Mouse (Mus musculus): ENCODE results near the gene Rufy2. TPM values are rescaled to one million over a fixed set of nuclear protein-coding genes. Genes with fewer than 3 reads are reported as not detected.

The Rufy2 gene
- polyA plus RNA-seq, 1 experiment from 2014 or later, result 13.3 TPM

DNA sequence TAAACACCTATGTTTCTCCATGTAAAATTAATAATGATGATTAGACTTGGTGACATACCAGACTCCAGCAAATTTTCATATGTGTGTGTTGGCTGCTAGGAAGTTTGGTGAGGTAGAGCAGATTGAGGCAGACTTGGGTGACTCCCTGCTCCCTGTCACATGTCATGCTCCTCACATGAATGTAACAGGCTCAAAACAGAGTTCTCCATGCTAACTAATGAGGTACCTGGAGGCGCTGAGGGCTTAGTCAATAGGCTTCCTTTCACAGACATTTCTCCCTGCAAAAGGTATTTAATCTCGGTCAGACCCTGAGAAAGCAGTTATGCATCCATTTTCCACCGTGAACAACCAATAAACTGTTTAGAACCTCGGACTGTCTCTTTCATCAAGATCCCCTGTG lies 48.4 kb downstream of the Rufy2 start:
- Histone ChIP-seq H3K9me3 (replicated peaks; ENCODE audit: control insufficient read depth, low read length) (no peaks in the 10 kb centered on the region), H3K4me3 (ENCODE audit: low read depth, low read length) (no peak overlapping the region), H3K9ac (ENCODE audit: low read depth, low read length) (no peak overlapping the region), H3K4me1 (ENCODE audit: control insufficient read depth, insufficient read depth, low read length) (no peaks in the 10 kb centered on the region), H3K27ac (ENCODE audit: low read depth, low read length) (no peak overlapping the region), H3K36me3 (ENCODE audit: control insufficient read depth, insufficient read depth, low read length) (no peaks in the 10 kb centered on the region), H3K27me3 (ENCODE audit: control insufficient read depth, insufficient read depth, low read length) (no peaks in the 10 kb centered on the region), H3K4me2 (no peak overlapping the region)
- WGBS (ENCODE audit: insufficient replicate concordance), result 75% methylated on average over 4 of the region's 4 CpGs
- no peak for ATAC-seq (replicated peaks; ENCODE audit: insufficient number of reproducible peaks, low FRiP score, low TSS enrichment)

DNA sequence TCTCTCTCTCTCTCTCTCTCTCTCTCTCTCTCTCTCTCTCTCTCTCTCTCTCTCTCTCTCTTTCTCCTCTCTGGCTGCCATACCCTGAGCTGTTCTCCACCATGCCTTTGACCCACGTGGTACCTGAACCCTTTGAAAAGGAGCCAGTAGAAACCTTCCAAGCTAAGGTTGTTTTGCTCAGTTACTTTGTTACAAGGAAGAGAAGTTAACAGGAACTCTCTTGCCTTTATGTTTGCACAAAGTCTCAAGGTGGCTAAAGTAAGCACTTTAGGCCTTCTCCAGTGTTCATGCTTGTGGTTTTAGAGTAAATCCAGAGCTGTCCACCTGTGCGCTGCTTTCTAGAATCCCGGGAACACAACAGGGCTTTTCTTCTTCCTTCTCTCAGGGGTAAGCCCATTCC lies 52.2 kb downstream of the Rufy2 start:
- 78% methylated on average over 3 of the region's 3 CpGs for WGBS (ENCODE audit: insufficient replicate concordance)
- Histone ChIP-seq H3K4me1 (ENCODE audit: control insufficient read depth, insufficient read depth, low read length) (no peaks in the 10 kb centered on the region), H3K4me2 (no peak overlapping the region), H3K9ac (ENCODE audit: low read depth, low read length) (no peak overlapping the region), H3K27ac (ENCODE audit: low read depth, low read length) (no peak overlapping the region), H3K27me3 (ENCODE audit: control insufficient read depth, insufficient read depth, low read length) (no peaks in the 10 kb centered on the region), H3K4me3 (ENCODE audit: low read depth, low read length) (no peak overlapping the region), H3K9me3 (replicated peaks; ENCODE audit: control insufficient read depth, low read length) (no peaks in the 10 kb centered on the region), H3K36me3 (ENCODE audit: control insufficient read depth, insufficient read depth, low read length) (no peaks in the 10 kb centered on the region)
- ATAC-seq (replicated peaks; ENCODE audit: insufficient number of reproducible peaks, low FRiP score, low TSS enrichment), result no peak

DNA sequence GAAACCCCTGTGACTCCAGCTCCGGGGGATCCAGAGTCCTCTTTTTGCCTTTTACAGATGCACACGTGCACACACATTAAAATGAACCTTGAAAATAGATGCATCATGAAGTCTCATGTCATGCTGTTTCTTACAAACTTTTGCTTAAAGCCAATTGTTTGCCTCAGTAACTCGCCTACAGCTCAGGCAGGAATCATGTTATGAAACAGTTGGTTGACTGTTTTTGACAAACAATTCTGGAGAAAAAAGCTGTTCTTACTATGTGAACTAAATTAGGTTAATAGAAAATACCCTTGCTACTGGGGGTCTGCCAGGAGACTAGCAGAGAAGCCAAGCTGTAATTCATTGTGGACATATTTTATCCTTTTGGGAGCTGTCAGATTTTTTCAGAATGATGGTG lies 52.9 kb downstream of the Rufy2 start:
- H3K36me3 ChIP-seq (ENCODE audit: control insufficient read depth, insufficient read depth, low read length), result no peaks in the 10 kb centered on the region
- WGBS (ENCODE audit: insufficient replicate concordance), result 57% methylated on average over 3 of the region's 3 CpGs
- H3K4me3 ChIP-seq (ENCODE audit: low read depth, low read length), result no peak overlapping the region
- no peaks in the 10 kb centered on the region for H3K9me3 ChIP-seq (replicated peaks; ENCODE audit: control insufficient read depth, low read length)
- no peak overlapping the region for H3K9ac ChIP-seq (ENCODE audit: low read depth, low read length)
- H3K4me1 ChIP-seq (ENCODE audit: control insufficient read depth, insufficient read depth, low read length), result no peaks in the 10 kb centered on the region
- no peak overlapping the region for H3K27ac ChIP-seq (ENCODE audit: low read depth, low read length)
- H3K4me2 ChIP-seq, result no peak overlapping the region
- ATAC-seq (replicated peaks; ENCODE audit: insufficient number of reproducible peaks, low FRiP score, low TSS enrichment), result no peak
- H3K27me3 ChIP-seq (ENCODE audit: control insufficient read depth, insufficient read depth, low read length), result no peaks in the 10 kb centered on the region

DNA sequence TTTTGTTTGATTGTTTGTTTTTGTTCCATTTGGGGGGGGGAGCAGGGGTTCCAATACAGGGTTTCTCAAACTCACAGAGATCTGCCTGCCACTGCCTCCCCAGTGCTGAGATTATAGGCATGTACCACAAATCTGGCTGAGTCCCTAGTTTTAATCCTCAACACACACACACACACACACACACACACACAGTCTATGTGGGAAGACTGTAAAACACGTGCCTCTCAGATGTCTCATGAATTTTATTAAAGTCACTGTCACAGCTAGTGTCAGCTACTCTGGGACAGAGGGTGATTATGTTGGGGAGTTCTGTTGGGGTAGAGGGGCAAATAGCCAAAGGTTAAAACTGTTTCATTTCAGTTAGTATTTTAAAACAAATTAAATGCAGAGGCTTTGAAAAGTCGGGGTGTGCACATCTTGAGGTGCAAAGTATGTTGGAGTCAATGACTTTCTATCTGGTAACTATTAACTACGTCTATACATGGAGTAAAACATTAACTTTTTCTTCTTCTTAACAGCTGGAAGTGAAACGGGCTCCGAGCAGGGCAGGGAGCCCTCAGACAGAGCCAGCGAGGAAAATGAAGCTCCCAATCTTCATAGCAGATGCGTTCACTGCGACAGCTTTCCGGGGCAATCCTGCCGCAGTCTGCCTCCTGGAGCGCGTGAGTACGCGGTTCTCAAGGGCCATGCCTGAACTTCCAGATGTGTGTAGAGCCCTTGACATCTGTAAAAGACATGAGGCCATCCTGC lies 58.7 kb downstream of the Rufy2 start:
- Histone ChIP-seq H3K9me3 (replicated peaks; ENCODE audit: control insufficient read depth, low read length) (no peaks in the 10 kb centered on the region), H3K36me3 (ENCODE audit: control insufficient read depth, insufficient read depth, low read length) (no peaks in the 10 kb centered on the region), H3K27me3 (ENCODE audit: control insufficient read depth, insufficient read depth, low read length) (no peaks in the 10 kb centered on the region), H3K4me1 (ENCODE audit: control insufficient read depth, insufficient read depth, low read length) (no peaks in the 10 kb centered on the region), H3K9ac (ENCODE audit: low read depth, low read length) (no peak overlapping the region), H3K4me3 (ENCODE audit: low read depth, low read length) (no peak overlapping the region), H3K4me2 (no peak overlapping the region), H3K27ac (ENCODE audit: low read depth, low read length) (no peak overlapping the region)
- ATAC-seq (replicated peaks; ENCODE audit: insufficient number of reproducible peaks, low FRiP score, low TSS enrichment), result no peak
- 74% methylated on average over 14 of the region's 14 CpGs for WGBS (ENCODE audit: insufficient replicate concordance)

DNA sequence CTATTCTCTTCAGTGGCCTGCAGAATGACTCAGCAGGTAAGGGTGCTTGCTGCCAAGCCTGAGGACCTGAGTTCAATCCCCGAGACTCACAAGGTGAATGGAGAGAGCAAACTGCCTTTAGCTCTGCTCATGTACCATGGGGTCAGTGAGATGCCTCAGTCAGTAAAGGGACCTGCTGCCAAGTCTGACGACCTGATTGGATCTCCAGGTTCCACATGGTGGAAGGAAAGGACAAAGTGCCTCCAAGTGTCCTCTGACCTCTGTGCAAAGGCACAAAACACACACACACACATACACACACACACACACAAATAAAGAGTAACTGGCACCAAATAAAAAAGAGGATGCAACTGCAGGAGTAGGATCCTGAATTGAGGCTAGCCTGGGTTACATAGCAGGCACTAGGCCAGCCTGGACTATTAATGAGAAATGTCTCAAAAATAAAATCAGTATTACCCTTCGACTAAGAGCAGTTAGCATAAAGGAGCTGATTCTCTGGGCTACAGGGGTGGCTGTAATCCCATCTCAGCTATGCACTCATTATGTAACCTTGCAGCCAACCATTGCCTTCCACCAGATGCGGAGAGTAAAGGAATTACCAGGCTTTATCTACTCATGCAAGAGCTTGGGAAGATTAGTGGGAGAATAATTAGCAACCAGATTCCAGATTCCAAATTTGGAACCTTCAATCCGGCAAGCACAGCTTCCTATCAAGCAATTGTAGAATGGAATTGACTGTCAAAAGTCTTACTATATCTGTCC lies 60.0 kb downstream of the Rufy2 start:
- no peaks in the 10 kb centered on the region for H3K9me3 ChIP-seq (replicated peaks; ENCODE audit: control insufficient read depth, low read length)
- no peaks in the 10 kb centered on the region for H3K36me3 ChIP-seq (ENCODE audit: control insufficient read depth, insufficient read depth, low read length)
- H3K4me2 ChIP-seq, result no peak overlapping the region
- WGBS (ENCODE audit: insufficient replicate concordance), result 56% methylated on average over 5 of the region's 5 CpGs
- no peaks in the 10 kb centered on the region for H3K4me1 ChIP-seq (ENCODE audit: control insufficient read depth, insufficient read depth, low read length)
- no peak for ATAC-seq (replicated peaks; ENCODE audit: insufficient number of reproducible peaks, low FRiP score, low TSS enrichment)
- H3K4me3 ChIP-seq (ENCODE audit: low read depth, low read length), result no peak overlapping the region
- H3K27ac ChIP-seq (ENCODE audit: low read depth, low read length), result no peak overlapping the region
- H3K27me3 ChIP-seq (ENCODE audit: control insufficient read depth, insufficient read depth, low read length), result no peaks in the 10 kb centered on the region
- no peak overlapping the region for H3K9ac ChIP-seq (ENCODE audit: low read depth, low read length)

DNA sequence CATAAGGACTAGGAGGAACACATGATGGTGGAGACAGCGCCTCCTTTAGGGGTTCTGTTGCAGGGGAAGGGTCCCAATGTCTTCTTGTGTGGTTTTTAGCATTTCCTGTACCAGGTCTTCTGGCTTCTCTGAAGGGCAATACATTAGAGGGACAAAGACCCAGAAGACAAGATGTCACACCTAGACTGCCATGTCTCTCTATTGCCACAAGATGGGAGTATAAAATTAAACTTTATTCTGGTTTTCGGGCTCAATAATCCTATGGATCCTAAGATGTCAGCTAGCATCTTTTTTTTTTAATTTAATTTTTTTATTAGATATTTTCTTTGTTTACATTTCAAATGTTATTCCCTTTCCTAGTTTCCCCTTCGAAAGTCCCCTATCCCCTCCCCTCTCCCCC lies 63.1 kb downstream of the Rufy2 start:
- WGBS (ENCODE audit: insufficient replicate concordance), result 66% methylated on average over 3 of the region's 3 CpGs
- Histone ChIP-seq H3K27me3 (ENCODE audit: control insufficient read depth, insufficient read depth, low read length) (no peaks in the 10 kb centered on the region), H3K4me3 (ENCODE audit: low read depth, low read length) (no peak overlapping the region), H3K4me2 (no peak overlapping the region), H3K9ac (ENCODE audit: low read depth, low read length) (no peak overlapping the region), H3K36me3 (ENCODE audit: control insufficient read depth, insufficient read depth, low read length) (no peaks in the 10 kb centered on the region), H3K9me3 (replicated peaks; ENCODE audit: control insufficient read depth, low read length) (no peaks in the 10 kb centered on the region), H3K4me1 (ENCODE audit: control insufficient read depth, insufficient read depth, low read length) (no peaks in the 10 kb centered on the region), H3K27ac (ENCODE audit: low read depth, low read length) (no peak overlapping the region)
- no peak for ATAC-seq (replicated peaks; ENCODE audit: insufficient number of reproducible peaks, low FRiP score, low TSS enrichment)

DNA sequence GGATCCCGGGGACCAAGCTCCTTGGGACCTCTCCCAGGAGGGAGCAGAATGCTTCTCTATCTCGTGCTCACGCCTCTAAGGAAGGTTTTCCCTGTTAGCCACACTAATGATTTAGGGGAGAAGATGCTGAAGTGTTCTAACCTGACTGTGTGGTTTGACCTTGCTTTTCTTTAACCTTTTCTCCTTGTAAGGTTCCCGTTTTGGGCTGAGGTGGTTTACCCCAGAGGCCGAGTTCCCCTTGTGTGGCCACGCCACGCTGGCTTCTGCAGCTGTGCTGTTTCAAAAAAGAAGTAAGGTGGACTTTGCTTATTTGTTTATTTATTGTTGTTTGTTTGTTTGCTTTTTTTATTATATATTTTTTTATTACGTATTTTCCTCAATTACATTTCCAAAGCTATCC lies 67.7 kb downstream of the Rufy2 start:
- 82% methylated on average over 8 of the region's 8 CpGs for WGBS (ENCODE audit: insufficient replicate concordance)

DNA sequence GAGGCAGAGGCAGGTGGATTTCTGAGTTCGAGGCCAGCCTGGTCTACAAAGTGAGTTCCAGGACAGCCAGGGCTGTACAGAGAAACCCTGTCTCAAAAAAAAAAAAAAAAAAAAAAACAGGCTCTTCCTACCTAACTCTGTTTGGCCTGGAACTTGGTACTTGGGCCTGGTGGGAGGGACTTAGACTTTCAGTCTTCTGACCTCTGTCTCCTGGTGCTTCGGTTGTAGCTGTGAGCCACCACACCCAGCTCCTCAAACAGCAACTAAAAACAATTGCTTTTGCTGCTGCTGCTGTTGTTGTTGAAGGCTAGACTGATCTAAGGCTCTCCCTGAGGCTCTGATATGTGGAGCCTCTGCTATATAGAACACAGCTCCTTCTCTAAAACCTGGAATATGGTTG lies 69.1 kb downstream of the Rufy2 start:
- no peak overlapping the region for H3K9ac ChIP-seq (ENCODE audit: low read depth, low read length)
- H3K27me3 ChIP-seq (ENCODE audit: control insufficient read depth, insufficient read depth, low read length), result no peaks in the 10 kb centered on the region
- no peaks in the 10 kb centered on the region for H3K36me3 ChIP-seq (ENCODE audit: control insufficient read depth, insufficient read depth, low read length)
- no peak overlapping the region for H3K27ac ChIP-seq (ENCODE audit: low read depth, low read length)
- H3K4me3 ChIP-seq (ENCODE audit: low read depth, low read length), result no peak overlapping the region
- H3K4me1 ChIP-seq (ENCODE audit: control insufficient read depth, insufficient read depth, low read length), result no peaks in the 10 kb centered on the region
- H3K4me2 ChIP-seq, result no peak overlapping the region
- ATAC-seq (replicated peaks; ENCODE audit: insufficient number of reproducible peaks, low FRiP score, low TSS enrichment), result no peak
- no peaks in the 10 kb centered on the region for H3K9me3 ChIP-seq (replicated peaks; ENCODE audit: control insufficient read depth, low read length)
- WGBS (ENCODE audit: insufficient replicate concordance), result 70% methylated on average over 1 of the region's 2 CpGs

More for the DNA sequence above, 67.7 kb downstream of the Rufy2 start:
- H3K9ac ChIP-seq (ENCODE audit: low read depth, low read length), result no peak overlapping the region
- no peak for ATAC-seq (replicated peaks; ENCODE audit: insufficient number of reproducible peaks, low FRiP score, low TSS enrichment)
- no peaks in the 10 kb centered on the region for H3K9me3 ChIP-seq (replicated peaks; ENCODE audit: control insufficient read depth, low read length)
- no peak overlapping the region for H3K4me2 ChIP-seq
- H3K36me3 ChIP-seq (ENCODE audit: control insufficient read depth, insufficient read depth, low read length), result no peaks in the 10 kb centered on the region
- no peak overlapping the region for H3K4me3 ChIP-seq (ENCODE audit: low read depth, low read length)
- no peak overlapping the region for H3K27ac ChIP-seq (ENCODE audit: low read depth, low read length)
- H3K27me3 ChIP-seq (ENCODE audit: control insufficient read depth, insufficient read depth, low read length), result no peaks in the 10 kb centered on the region
- no peaks in the 10 kb centered on the region for H3K4me1 ChIP-seq (ENCODE audit: control insufficient read depth, insufficient read depth, low read length)

DNA sequence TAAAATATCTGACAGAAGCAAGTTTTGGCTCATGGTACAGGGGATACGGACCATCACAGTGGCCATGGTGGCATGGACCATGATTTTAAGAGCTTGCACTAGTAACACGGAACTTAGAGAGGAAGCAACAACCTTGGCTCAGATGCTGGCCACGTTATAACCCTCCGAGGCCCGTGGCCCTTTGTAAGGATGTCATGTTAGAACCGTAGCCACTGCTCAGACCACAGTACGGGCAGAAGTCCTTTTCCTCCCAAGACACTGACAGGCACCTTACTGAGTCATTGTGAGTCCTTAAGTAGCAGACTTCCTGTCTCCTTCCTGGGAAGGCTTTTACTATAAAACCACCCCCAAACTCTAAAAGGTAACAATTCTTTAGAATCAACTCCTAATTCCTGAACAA lies 71.2 kb downstream of the Rufy2 start:
- 76% methylated on average over 7 of the region's 7 CpGs for WGBS (ENCODE audit: insufficient replicate concordance)
- H3K27ac ChIP-seq (ENCODE audit: low read depth, low read length), result no peak overlapping the region

More for the DNA sequence above, 71.2 kb downstream of the Rufy2 start:
- H3K4me2 ChIP-seq, result no peak overlapping the region
- H3K9me3 ChIP-seq (replicated peaks; ENCODE audit: control insufficient read depth, low read length), result no peaks in the 10 kb centered on the region
- no peak for ATAC-seq (replicated peaks; ENCODE audit: insufficient number of reproducible peaks, low FRiP score, low TSS enrichment)
- H3K36me3 ChIP-seq (ENCODE audit: control insufficient read depth, insufficient read depth, low read length), result no peaks in the 10 kb centered on the region
- H3K4me1 ChIP-seq (ENCODE audit: control insufficient read depth, insufficient read depth, low read length), result no peaks in the 10 kb centered on the region
- no peaks in the 10 kb centered on the region for H3K27me3 ChIP-seq (ENCODE audit: control insufficient read depth, insufficient read depth, low read length)
- H3K4me3 ChIP-seq (ENCODE audit: low read depth, low read length), result no peak overlapping the region
- H3K9ac ChIP-seq (ENCODE audit: low read depth, low read length), result no peak overlapping the region
